Mouse (Mus musculus) heart, postnatal 0 days (tissue): ENCODE results near the gene Osbpl8.

Experiments
- CTCF ChIP-seq: IDR thresholded peaks from 2 replicates; pipeline ENCODE4 v1.5.1; 2016; ENCODE audit warnings: antibody characterized with exemption, control low read depth, low read depth
- EP300 ChIP-seq: IDR thresholded peaks from 2 replicates; pipeline ENCODE4 v1.6.1; 2016; ENCODE audit warnings: antibody characterized with exemption, low read depth

DNA sequence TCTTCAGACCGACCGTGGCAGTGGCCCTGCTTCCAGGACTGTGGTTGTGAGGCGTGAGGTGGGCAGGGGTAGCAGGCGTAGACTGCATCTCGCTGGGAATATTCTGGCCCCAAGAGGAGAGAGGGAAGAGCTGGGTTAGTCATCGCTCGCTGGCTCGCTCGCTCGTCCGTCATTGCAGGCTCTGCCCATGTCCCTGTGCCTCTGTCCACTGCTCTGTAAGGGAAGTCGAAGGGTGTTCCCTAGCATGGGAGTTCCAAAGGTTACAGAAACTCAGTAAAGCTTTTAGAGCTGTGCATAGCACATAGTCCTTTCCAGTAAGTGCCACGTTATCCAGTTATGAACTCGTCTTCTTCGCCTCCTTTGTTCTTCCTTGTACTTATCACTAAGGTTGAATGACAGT is 107.1 kb downstream of the Osbpl8 start:
- TF ChIP-seq EP300 (no peak), CTCF (no peak)
